8 mouse cellular contexts compared by ENCODE assay signal in the genomic region with DNA sequence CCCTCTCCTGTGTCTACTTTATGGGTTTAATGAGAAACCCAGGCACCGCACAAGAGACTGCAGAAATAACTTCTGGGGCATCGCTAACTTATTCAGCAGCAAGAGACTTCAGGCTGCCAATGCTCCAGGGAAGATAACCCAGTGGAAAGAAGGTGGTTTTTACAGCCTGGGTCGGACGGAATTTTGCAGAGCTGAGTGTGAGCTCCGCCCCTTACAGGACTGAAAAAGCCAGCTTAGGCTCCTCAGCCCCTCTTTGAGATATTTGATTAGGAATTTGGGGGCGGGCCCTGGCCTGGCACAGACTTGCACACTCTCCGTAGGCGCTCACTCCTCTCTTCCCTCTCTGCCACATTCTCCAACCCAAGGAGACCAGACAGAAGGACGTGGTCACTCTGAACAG. TPM values are rescaled to one million over a fixed set of nuclear protein-coding genes. Genes with fewer than 3 reads are reported as not detected.
DNase-seq lines count a peak whose midpoint lies in the region; ATAC-seq lines count a peak whose summit lies in the region.

TSS of gene Fmod (plus strand) at position 83 of the 400 bp plus-strand sequence.

- no peak for ATAC-seq in midbrain, embryonic 16.5 days
- no peak for ATAC-seq in midbrain, embryonic 11.5 days (ENCODE audit: low FRiP score)
- ATAC-seq in stomach, embryonic 14.5 days (ENCODE audit: insufficient number of reproducible peaks, insufficient read depth, low FRiP score, low read depth): no peak

- no peaks in the 10 kb centered on the region for H3K4me1 ChIP-seq in midbrain, embryonic 16.5 days (ENCODE audit: control insufficient read depth, insufficient read depth, low read length)
- no peaks in the 10 kb centered on the region for H3K4me1 ChIP-seq in midbrain, embryonic 11.5 days (ENCODE audit: control insufficient read depth, insufficient read depth, low read length)
- peaks cover 10% of the 10 kb centered on the region for H3K4me1 ChIP-seq in stomach, embryonic 14.5 days (ENCODE audit: control insufficient read depth, insufficient read depth, low read length)

- H3K4me2 ChIP-seq in midbrain, embryonic 16.5 days (ENCODE audit: low read length): no peak within 1 kb of the TSS
- no peak within 1 kb of the TSS for H3K4me2 ChIP-seq in midbrain, embryonic 11.5 days
- peak within 1 kb of the TSS; percentile 10; the same call in 1 of the 2 replicates for H3K4me2 ChIP-seq in stomach, embryonic 14.5 days (replicated peaks; ENCODE audit: low read depth, low read length)

- H3K9me3 ChIP-seq in midbrain, embryonic 16.5 days (replicated peaks; ENCODE audit: control insufficient read depth, low read length, poor library complexity, severe bottlenecking): no peaks in the 10 kb centered on the region
- no peaks in the 10 kb centered on the region for H3K9me3 ChIP-seq in midbrain, embryonic 11.5 days (ENCODE audit: control insufficient read depth, low read length)
- no peaks in the 10 kb centered on the region for H3K9me3 ChIP-seq in stomach, embryonic 14.5 days (ENCODE audit: control insufficient read depth, low read depth, low read length)

- H3K27me3 ChIP-seq in midbrain, embryonic 16.5 days (ENCODE audit: control insufficient read depth, insufficient read depth, low read depth, low read length): no peaks in the 10 kb centered on the region
- H3K27me3 ChIP-seq in midbrain, embryonic 11.5 days (ENCODE audit: control insufficient read depth, insufficient read depth, low read length): no peaks in the 10 kb centered on the region
- no peaks in the 10 kb centered on the region for H3K27me3 ChIP-seq in stomach, embryonic 14.5 days (ENCODE audit: control insufficient read depth, insufficient read depth, low read length)

- H3K9ac ChIP-seq in midbrain, embryonic 16.5 days (ENCODE audit: low read depth, low read length): no peak within 1 kb of the TSS
- no peak within 1 kb of the TSS for H3K9ac ChIP-seq in midbrain, embryonic 11.5 days (ENCODE audit: low read length)
- no peak within 1 kb of the TSS for H3K9ac ChIP-seq in stomach, embryonic 14.5 days (replicated peaks; ENCODE audit: low read depth, low read length)

- H3K27ac ChIP-seq in midbrain, embryonic 16.5 days (ENCODE audit: low read length): no peak within 1 kb of the TSS
- no peak within 1 kb of the TSS for H3K27ac ChIP-seq in midbrain, embryonic 11.5 days (ENCODE audit: low read depth, low read length)
- no peak within 1 kb of the TSS for H3K27ac ChIP-seq in stomach, embryonic 14.5 days (ENCODE audit: low read length)

- peak; percentile 31 for DNase-seq in embryo, embryonic 10 days (ENCODE audit: low spot score)
- no peak for DNase-seq in embryo, embryonic 9.5 days (ENCODE audit: extremely low spot score)
- DNase-seq in midbrain, embryonic 11.5 days (ENCODE audit: low spot score, missing footprints): no peak
- peak; percentile 43 for DNase-seq in kidney, postnatal 10 days
- DNase-seq in spleen, postnatal 4 days (ENCODE audit: low spot score in 2 of 2): no peak
- DNase-seq in layer of hippocampus, postnatal 10 days (ENCODE audit: low spot score in 2 of 2): no peak

- no peak within 1 kb of the TSS for H3K4me3 ChIP-seq in midbrain, embryonic 16.5 days (ENCODE audit: low read depth, low read length)
- no peak within 1 kb of the TSS for H3K4me3 ChIP-seq in midbrain, embryonic 11.5 days (ENCODE audit: low read depth, low read length)
- H3K4me3 ChIP-seq in stomach, embryonic 14.5 days (ENCODE audit: low read depth, low read length): no peak within 1 kb of the TSS

- no peaks in the 10 kb centered on the region for H3K36me3 ChIP-seq in midbrain, embryonic 16.5 days (ENCODE audit: control insufficient read depth, insufficient read depth, low read length)
- no peaks in the 10 kb centered on the region for H3K36me3 ChIP-seq in midbrain, embryonic 11.5 days (ENCODE audit: control insufficient read depth, insufficient read depth, low read length)
- H3K36me3 ChIP-seq in stomach, embryonic 14.5 days (ENCODE audit: control insufficient read depth, insufficient read depth, low read length): no peaks in the 10 kb centered on the region

- WGBS in midbrain, embryonic 16.5 days: 53% methylated on average over 9 of the region's 9 CpGs
- WGBS in midbrain, embryonic 11.5 days: 48% methylated on average over 9 of the region's 9 CpGs
- 24% methylated on average over 9 of the region's 9 CpGs for WGBS in stomach, embryonic 14.5 days

RNA-seq across cellular contexts. Expression of gene Fmod, which starts in this region (rescaled TPM):
- 9.8 and 15.2 TPM in 2 replicates for polyA plus RNA-seq in midbrain, embryonic 16.5 days (2015; fragmentation: Nextera tagmentation; extraction: Ambion mirVana)
- 5.7 and 6.8 TPM in 2 replicates for polyA plus RNA-seq in midbrain, embryonic 11.5 days (2014; fragmentation: Nextera tagmentation; extraction: Ambion mirVana)
- 7.2 and 7.6 TPM in 2 replicates for polyA plus RNA-seq in stomach, embryonic 14.5 days (2014; fragmentation: Nextera tagmentation; extraction: Ambion mirVana)
- 1 to 10 TPM; 5.3 to 9.5 TPM for total RNA-seq in layer of hippocampus, postnatal 10 days (2021)

Comparison
In these comparisons a context has a peak if more than half of its experiments do, and no peak if none do; other contexts are left out.
1. DNase-seq: peak in embryo, embryonic 10 days (single experiment) and kidney, postnatal 10 days (single experiment); none in embryo, embryonic 9.5 days (single experiment), midbrain, embryonic 11.5 days (single experiment), spleen, postnatal 4 days (0 of 2) and layer of hippocampus, postnatal 10 days (0 of 2).